Mouse (Mus musculus) C2C12 (cell line): ENCODE results near the gene F830045P16Rik. TPM values are rescaled to one million over a fixed set of nuclear protein-coding genes. Genes with fewer than 3 reads are reported as not detected.
A peak's percentile ranks its signal among the peaks of the same experiment; 100 is the strongest.
"Not testable (repeated sequence)": the region's sequence is repeated elsewhere in the genome, so short reads cannot be mapped to it uniquely, and the experiment has no call there.

Source experiments
- H3K27me3 ChIP-seq: one replicate; pipeline ENCODE4 v1.6.1; 2011; ENCODE audit not compliant: control insufficient read depth, insufficient read depth, insufficient read length
- H3K36me3 ChIP-seq: one replicate; pipeline ENCODE4 v1.6.1; 2011; ENCODE audit not compliant: control insufficient read depth, insufficient read depth
- H3K4me3 ChIP-seq: one replicate; pipeline ENCODE4 v1.5.1; 2011; ENCODE audit warnings: mild to moderate bottlenecking, control low read depth; ENCODE audit not compliant: poor library complexity, insufficient read depth, severe bottlenecking
- H3K79me2 ChIP-seq: one replicate; pipeline ENCODE4 v1.6.1; 2011; ENCODE audit not compliant: control insufficient read depth, insufficient read depth
- H3K79me3 ChIP-seq: one replicate; pipeline ENCODE4 v1.6.1; 2011; ENCODE audit warnings: low read depth, control low read depth
- H3ac ChIP-seq: one replicate; pipeline ENCODE3; 2011; ENCODE audit warnings: low read depth; ENCODE audit not compliant: control insufficient read depth, insufficient read length
- CEBPB ChIP-seq: IDR thresholded peaks from one replicate; pipeline ENCODE4 v1.6.1; 2011; ENCODE audit warnings: low read depth, mild to moderate bottlenecking, control low read depth, moderate library complexity
- CTCF ChIP-seq: IDR thresholded peaks from one replicate; pipeline ENCODE4 v1.5.1; 2011; ENCODE audit not compliant: control insufficient read depth, insufficient read depth, insufficient read length
- FOSL1 ChIP-seq: IDR thresholded peaks from one replicate; pipeline ENCODE4 v1.8.0; 2011; ENCODE audit warnings: mild to moderate bottlenecking, low read length; ENCODE audit not compliant: poor library complexity, insufficient read depth, severe bottlenecking
- MAX ChIP-seq: IDR thresholded peaks from one replicate; pipeline ENCODE4 v1.6.1; 2011; ENCODE audit warnings: mild to moderate bottlenecking, control low read depth
- MYOD1 ChIP-seq: IDR thresholded peaks from one replicate; pipeline ENCODE4 v1.6.1; 2011; ENCODE audit warnings: low read depth; ENCODE audit not compliant: control insufficient read depth, insufficient read length
- MYOG ChIP-seq: IDR thresholded peaks from one replicate; pipeline ENCODE4 v1.6.1; 2011; ENCODE audit not compliant: control insufficient read depth, insufficient read length; ENCODE audit errors: extremely low read depth
- USF1 ChIP-seq: IDR thresholded peaks from one replicate; pipeline ENCODE4 v1.6.1; 2011; ENCODE audit warnings: low read depth, mild to moderate bottlenecking, control low read depth, moderate library complexity
- polyA plus RNA-seq: library from polyadenylated mRNA; unstranded; fragments of >200 nt; fragmentation: generic; extraction: Trizol; gene quantifications from one replicate; pipeline ENCODE4 v1.2.1, GENCODE M21; 2012; ENCODE audit warnings: missing spikeins

Gene F830045P16Rik
- polyA plus RNA-seq, 1 experiment, result not detected

DNA sequence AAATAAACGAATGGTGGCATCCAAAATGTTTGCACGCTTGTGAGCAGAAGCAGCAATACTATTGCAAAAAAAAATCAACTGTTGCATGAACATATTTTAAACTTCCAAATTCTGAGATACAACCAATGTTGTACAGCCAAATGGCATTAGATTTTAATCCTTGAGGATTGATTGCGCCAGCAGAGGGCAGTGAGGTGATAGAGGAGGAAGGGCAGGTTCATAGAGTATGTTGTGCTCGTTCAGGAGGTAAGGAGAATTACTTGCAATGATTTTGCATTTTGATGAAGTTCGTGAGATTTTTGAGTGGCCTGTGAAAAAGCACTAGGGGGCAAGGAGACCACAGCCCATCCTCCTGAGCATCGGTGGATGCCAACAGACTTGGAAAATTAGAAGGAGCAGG, 33.8 kb downstream of the F830045P16Rik start:
- TF ChIP-seq MYOG (no peak), CEBPB (no peak), MAX (no peak), MYOD1 (no peak), CTCF (peak; percentile 6), FOSL1 (no peak)
- H3K79me2 ChIP-seq, result no peaks in the 10 kb centered on the region
- H3K36me3 ChIP-seq, result no peaks in the 10 kb centered on the region
- H3K27me3 ChIP-seq, result peaks cover 11% of the 10 kb centered on the region
- H3K4me3 ChIP-seq, result no peak overlapping the region
- no peaks in the 10 kb centered on the region for H3K79me3 ChIP-seq
- H3ac ChIP-seq, result no peak overlapping the region

GRCm38 (mm10) chr2:129489496-129490285, 46.7 kb downstream of the F830045P16Rik start:
- H3K4me3 ChIP-seq, result no peak overlapping the region
- H3K36me3 ChIP-seq, result no peaks in the 10 kb centered on the region
- H3K79me3 ChIP-seq, result no peaks in the 10 kb centered on the region
- TF ChIP-seq CEBPB (no peak), FOSL1 (no peak), USF1 (no peak), MAX (no peak), MYOD1 (no peak), MYOG (no peak), CTCF (no peak)
- no peak overlapping the region for H3ac ChIP-seq
- no peaks in the 10 kb centered on the region for H3K79me2 ChIP-seq
- H3K27me3 ChIP-seq, result no peaks in the 10 kb centered on the region

GRCm38 (mm10) chr2:129483150-129483549, 53.3 kb downstream of the F830045P16Rik start:
- H3K36me3 ChIP-seq, result no peaks in the 10 kb centered on the region
- no peak overlapping the region for H3K4me3 ChIP-seq
- H3K79me3 ChIP-seq, result no peaks in the 10 kb centered on the region
- H3ac ChIP-seq, result no peak overlapping the region
- no peak for TF ChIP-seq USF1
- TF ChIP-seq CEBPB, result no peak
- TF ChIP-seq FOSL1, result no peak
- TF ChIP-seq MYOD1, result no peak
- TF ChIP-seq MYOG, result no peak
- TF ChIP-seq CTCF, result no peak
- TF ChIP-seq MAX, result no peak
- no peaks in the 10 kb centered on the region for H3K79me2 ChIP-seq
- peaks cover 4% of the 10 kb centered on the region for H3K27me3 ChIP-seq

DNA sequence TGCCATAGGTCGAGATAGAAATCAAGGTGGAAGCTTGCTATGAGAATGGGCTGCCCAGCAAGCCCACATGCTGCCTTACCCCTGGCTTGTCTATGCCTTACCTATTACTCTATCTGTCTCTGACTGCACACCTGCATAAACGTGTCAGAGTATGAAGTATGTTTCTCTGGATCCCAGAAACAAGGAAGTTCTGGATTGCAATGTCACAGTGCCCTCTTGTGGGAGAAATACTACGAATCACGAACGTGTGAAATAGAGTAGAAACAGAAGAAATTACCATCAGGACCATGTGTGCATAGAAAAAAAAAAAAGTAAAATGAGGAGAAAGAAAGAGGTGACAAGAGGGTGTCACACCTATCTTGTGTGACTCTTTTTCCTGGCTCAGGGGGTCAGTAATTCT, 64.5 kb downstream of the F830045P16Rik start:
- Histone ChIP-seq H3ac (no peak overlapping the region), H3K36me3 (no peaks in the 10 kb centered on the region), H3K79me2 (no peaks in the 10 kb centered on the region), H3K27me3 (no peaks in the 10 kb centered on the region), H3K79me3 (no peaks in the 10 kb centered on the region), H3K4me3 (no peak overlapping the region)
- no peak for TF ChIP-seq MYOD1
- no peak for TF ChIP-seq CEBPB
- no peak for TF ChIP-seq MAX
- no peak for TF ChIP-seq CTCF
- no peak for TF ChIP-seq FOSL1
- TF ChIP-seq USF1, result no peak
- no peak for TF ChIP-seq MYOG

DNA sequence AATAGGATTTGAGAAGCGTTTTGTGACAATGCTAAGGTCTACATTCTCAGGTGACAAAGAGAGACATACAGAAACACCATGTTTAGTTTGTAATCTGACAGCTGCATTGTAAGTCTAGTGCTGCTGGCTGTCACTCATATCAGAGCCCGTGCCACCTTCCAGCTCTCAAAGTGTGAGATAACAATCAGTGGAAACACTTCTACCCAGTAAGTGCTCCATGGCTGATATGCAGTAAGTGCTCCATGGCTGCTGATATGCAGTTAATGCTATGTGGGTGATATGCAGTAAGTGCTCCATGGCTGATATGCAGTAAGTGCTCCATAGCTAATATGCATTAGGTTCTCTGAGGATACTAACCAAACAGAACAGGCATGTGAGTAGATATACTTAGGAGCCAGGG, 65.6 kb downstream of the F830045P16Rik start:
- no peak for TF ChIP-seq MYOG
- TF ChIP-seq CTCF, result no peak
- no peak for TF ChIP-seq MYOD1
- TF ChIP-seq USF1, result no peak
- no peak for TF ChIP-seq CEBPB
- no peak for TF ChIP-seq MAX
- no peak for TF ChIP-seq FOSL1

GRCm38 (mm10) chr2:129438772-129439171, 97.6 kb downstream of the F830045P16Rik start:
- not testable (repeated sequence) for H3K36me3 ChIP-seq, H3K27me3 ChIP-seq, H3ac ChIP-seq, H3K79me2 ChIP-seq, H3K79me3 ChIP-seq, H3K4me3 ChIP-seq

More for the DNA sequence above, 65.6 kb downstream of the F830045P16Rik start:
- H3ac ChIP-seq, result no peak overlapping the region
- no peak overlapping the region for H3K4me3 ChIP-seq
- H3K79me3 ChIP-seq, result no peaks in the 10 kb centered on the region
- no peaks in the 10 kb centered on the region for H3K36me3 ChIP-seq
- H3K79me2 ChIP-seq, result no peaks in the 10 kb centered on the region
- H3K27me3 ChIP-seq, result no peaks in the 10 kb centered on the region
